ENCODE assay signal across 9 mouse cellular contexts in genomic region chr17:35178528-35178927, GRCm38 (mm10). TPM values are rescaled to one million over a fixed set of nuclear protein-coding genes. Genes with fewer than 3 reads are reported as not detected.
DNase-seq lines count a peak whose midpoint lies in the region; ATAC-seq and TF ChIP-seq lines count a peak whose summit lies in the region.
"Had no signal": no experiment of that assay in that cellular context is flagged by ENCODE, and none has a peak within 500 bp of the region (broad histone marks: within the 10 kb centered on the region; RNA-seq: fewer than 3 reads in every experiment).

No protein-coding gene starts in this region.

- no peak overlapping the region for H3K4me3 ChIP-seq in embryonic facial prominence, embryonic 15.5 days (replicated peaks)
- H3K4me3 ChIP-seq in limb, embryonic 14.5 days (replicated peaks; ENCODE audit: low read length) = no peak overlapping the region
- H3K4me3 ChIP-seq: myocyte had no signal

- peak; percentile 72 for DNase-seq in layer of hippocampus, adult 11-12 months (ENCODE audit: low spot score)
- no peak for DNase-seq in layer of hippocampus, postnatal 14 days (ENCODE audit: low spot score in 2 of 2)
- DNase-seq in R1 (ENCODE audit: low read depth, low spot score) = peak; percentile 77
- DNase-seq in heart, postnatal 36 days = peak; percentile 79 to 83
- DNase-seq in limb, embryonic 14.5 days (ENCODE audit: low spot score) = peak; percentile 79
- peak; percentile 90 for DNase-seq in naive thymus-derived CD4-positive, alpha-beta T cell, adult 2 months (ENCODE audit: low read depth)
- peak; percentile 82 to 84 for DNase-seq in thymus, postnatal 36 days

- no peak overlapping the region for H3K4me2 ChIP-seq in embryonic facial prominence, embryonic 15.5 days (replicated peaks)
- H3K4me2 ChIP-seq in limb, embryonic 14.5 days (replicated peaks; ENCODE audit: low read depth, low read length, severe bottlenecking) = no peak overlapping the region

- no peak overlapping the region for H3K9ac ChIP-seq in embryonic facial prominence, embryonic 15.5 days
- H3K9ac ChIP-seq in limb, embryonic 14.5 days (ENCODE audit: low read depth, low read length, severe bottlenecking) = no peak overlapping the region

- peaks cover 10% of the 10 kb centered on the region for H3K4me1 ChIP-seq in embryonic facial prominence, embryonic 15.5 days
- 0 out of 2 replicates have a peak, but pooled peaks cover 3% of the 10 kb centered on the region for H3K4me1 ChIP-seq in limb, embryonic 14.5 days (ENCODE audit: control insufficient read depth, insufficient read depth, low read length)

- no peaks in the 10 kb centered on the region for H3K27me3 ChIP-seq in embryonic facial prominence, embryonic 15.5 days
- H3K27me3 ChIP-seq in limb, embryonic 14.5 days (ENCODE audit: control insufficient read depth, insufficient read depth, low read length) = no peaks in the 10 kb centered on the region

- ATAC-seq in embryonic facial prominence, embryonic 15.5 days (ENCODE audit: insufficient number of reproducible peaks, low FRiP score, low TSS enrichment, low read depth) = peak; percentile 39; the same call in 1 of the 2 replicates
- peak; percentile 67; the same call in 1 of the 2 replicates for ATAC-seq in limb, embryonic 14.5 days (ENCODE audit: low FRiP score, low read depth)

- no peak overlapping the region for H3K27ac ChIP-seq in embryonic facial prominence, embryonic 15.5 days (replicated peaks)
- no peak overlapping the region for H3K27ac ChIP-seq in limb, embryonic 14.5 days (replicated peaks; ENCODE audit: low read depth, low read length)

- no peaks in the 10 kb centered on the region for H3K36me3 ChIP-seq in embryonic facial prominence, embryonic 15.5 days
- H3K36me3 ChIP-seq in limb, embryonic 14.5 days (ENCODE audit: control insufficient read depth, insufficient read depth, low read length) = no peaks in the 10 kb centered on the region

- WGBS in embryonic facial prominence, embryonic 15.5 days = 10% methylated on average over 5 of the region's 5 CpGs
- WGBS in limb, embryonic 14.5 days = 9% methylated on average over 5 of the region's 5 CpGs

- TF ChIP-seq POLR2A in limb, embryonic 14.5 days (IDR thresholded peaks at IDR 0.05; ENCODE audit: borderline replicate concordance, extremely low read depth, insufficient read depth, insufficient read length) = no peak

- no peaks in the 10 kb centered on the region for H3K9me3 ChIP-seq in embryonic facial prominence, embryonic 15.5 days (replicated peaks)
- H3K9me3 ChIP-seq in limb, embryonic 14.5 days (ENCODE audit: control insufficient read depth, low read length) = no peaks in the 10 kb centered on the region

- intact Hi-C loops in heart, postnatal 36 days (cut with DNase I) = loop anchor here (1.0 kb wide), 2 partner anchors 17 to 54 kb away; no protein-coding TSS in a partner anchor

RNA-seq across cellular contexts. Expression of gene Aif1, which starts 2.7 kb away (rescaled TPM):
- total RNA-seq in layer of hippocampus, postnatal 14 days (2021) = 10 to 100 TPM in 1 of 2 experiments, 1 to 10 TPM in 1; 9.9 to 10.4 TPM
- 15.5 and 17.5 TPM in 2 replicates for polyA plus RNA-seq in embryonic facial prominence, embryonic 15.5 days (2015; fragmentation: Nextera tagmentation; extraction: Ambion mirVana)
- total RNA-seq in heart, postnatal 36 days (2021) = 1 to 10 TPM; 2.0 to 6.2 TPM
- 4.0 and 4.8 TPM in 2 replicates for polyA plus RNA-seq in limb, embryonic 14.5 days (2012; rRNA removed)
- polyA plus RNA-seq in limb, embryonic 14.5 days (2014; fragmentation: Nextera tagmentation; extraction: Ambion mirVana) = 13.1 and 15.7 TPM in 2 replicates
- polyA plus RNA-seq: myocyte had no signal

RNA-seq across cellular contexts. Expression of gene Lst1, which starts 9.7 kb away (rescaled TPM):
- total RNA-seq in layer of hippocampus, postnatal 14 days (2021) = 10 to 100 TPM in 1 of 2 experiments, 1 to 10 TPM in 1; 8.2 to 12.1 TPM
- 27.2 and 27.4 TPM in 2 replicates for polyA plus RNA-seq in embryonic facial prominence, embryonic 15.5 days (2015; fragmentation: Nextera tagmentation; extraction: Ambion mirVana)
- total RNA-seq in heart, postnatal 36 days (2021) = 1 to 10 TPM; 3.3 to 3.7 TPM
- polyA plus RNA-seq in limb, embryonic 14.5 days (2012; rRNA removed) = 21.8 and 24.4 TPM in 2 replicates
- polyA plus RNA-seq in limb, embryonic 14.5 days (2014; fragmentation: Nextera tagmentation; extraction: Ambion mirVana) = 23.2 and 29.2 TPM in 2 replicates

RNA-seq across cellular contexts. Expression of gene Prrc2a, which starts 13.8 kb away (rescaled TPM):
- 100 to 1,000 TPM; 305 to 314 TPM for total RNA-seq in layer of hippocampus, postnatal 14 days (2021)
- 179 and 198 TPM in 2 replicates for polyA plus RNA-seq in embryonic facial prominence, embryonic 15.5 days (2015; fragmentation: Nextera tagmentation; extraction: Ambion mirVana)
- total RNA-seq in heart, postnatal 36 days (2021) = 100 to 1,000 TPM; 122 to 127 TPM
- polyA plus RNA-seq in limb, embryonic 14.5 days (2012; rRNA removed) = 404 and 512 TPM in 2 replicates
- polyA plus RNA-seq in limb, embryonic 14.5 days (2014; fragmentation: Nextera tagmentation; extraction: Ambion mirVana) = 192 and 196 TPM in 2 replicates

RNA-seq across cellular contexts. Expression of gene Ltb, which starts 15.7 kb away (rescaled TPM):
- total RNA-seq in layer of hippocampus, postnatal 14 days (2021) = 1 to 10 TPM in 1 of 2 experiments, under 1 TPM in 1; 0.55 to 1.0 TPM
- 2.3 and 2.9 TPM in 2 replicates for polyA plus RNA-seq in embryonic facial prominence, embryonic 15.5 days (2015; fragmentation: Nextera tagmentation; extraction: Ambion mirVana)
- 1 to 10 TPM; 1.0 to 1.6 TPM for total RNA-seq in heart, postnatal 36 days (2021)
- 1.7 and 3.0 TPM in 2 replicates for polyA plus RNA-seq in limb, embryonic 14.5 days (2012; rRNA removed)
- polyA plus RNA-seq in limb, embryonic 14.5 days (2014; fragmentation: Nextera tagmentation; extraction: Ambion mirVana) = 1.1 and 1.4 TPM in 2 replicates

RNA-seq across cellular contexts. Expression of gene Tnf, which starts 23.3 kb away (rescaled TPM):
- total RNA-seq in layer of hippocampus, postnatal 14 days (2021) = under 1 TPM in 1 of 2 experiments, not detected in 1; 0.31 TPM
- 0.47 and 0.76 TPM in 2 replicates for polyA plus RNA-seq in embryonic facial prominence, embryonic 15.5 days (2015; fragmentation: Nextera tagmentation; extraction: Ambion mirVana)
- total RNA-seq in heart, postnatal 36 days (2021) = under 1 TPM; 0.53 to 0.57 TPM
- polyA plus RNA-seq in limb, embryonic 14.5 days (2012; rRNA removed) = 1.1 and 1.3 TPM in 2 replicates
- polyA plus RNA-seq in limb, embryonic 14.5 days (2014; fragmentation: Nextera tagmentation; extraction: Ambion mirVana) = 0.28 and 0.73 TPM in 2 replicates

Comparison
In these comparisons a context has a peak if more than half of its experiments do, and no peak if none do; other contexts are left out.
1. DNase-seq: peak in layer of hippocampus, adult 11-12 months (single experiment), R1 (single experiment), heart, postnatal 36 days (2 of 2), limb, embryonic 14.5 days (single experiment), naive thymus-derived CD4-positive, alpha-beta T cell, adult 2 months (single experiment) and thymus, postnatal 36 days (2 of 2); none in layer of hippocampus, postnatal 14 days (0 of 2).